Mouse (Mus musculus) lung, postnatal 0 days (tissue): ENCODE data around the gene Slc16a6. TPM values are rescaled to one million over a fixed set of nuclear protein-coding genes. Genes with fewer than 3 reads are reported as not detected.

ENCODE experiments used
- ATAC-seq: fragments of 200-750 bp; cut with Nextera tagmentation; 2 replicates; pipeline ENCODE4 v1.8.0; 2017; ENCODE audit warnings: moderate library complexity
- DNase-seq: peaks from one replicate; pipeline ENCODE4 v3.0.0-alpha.2; 2016; ENCODE audit warnings: low spot score
- H3K27ac ChIP-seq: fragments of 300-500 bp; sonication (generic); 2 replicates; pipeline ENCODE4 v1.5.1; 2014; ENCODE audit warnings: antibody characterized with exemption, mild to moderate bottlenecking, low read length, mixed read lengths
- H3K27me3 ChIP-seq: fragments of 300-500 bp; sonication (generic); replicated peaks from 2 replicates; pipeline ENCODE4 v1.6.1; 2014; ENCODE audit warnings: low read length, mixed read lengths; ENCODE audit not compliant: insufficient read depth
- H3K36me3 ChIP-seq: fragments of 300-500 bp; sonication (generic); 2 replicates; pipeline ENCODE4 v1.6.1; 2014; ENCODE audit warnings: low read length, mixed read lengths; ENCODE audit not compliant: insufficient read depth
- H3K4me1 ChIP-seq: fragments of 300-500 bp; sonication (generic); 2 replicates; pipeline ENCODE4 v1.6.1; 2014; ENCODE audit warnings: antibody characterized with exemption, low read depth, low read length, mixed read lengths; ENCODE audit not compliant: insufficient read depth
- H3K4me2 ChIP-seq: fragments of 300-500 bp; sonication (generic); replicated peaks from 2 replicates; pipeline ENCODE4 v1.6.1; 2014; ENCODE audit warnings: low read depth, mild to moderate bottlenecking, low read length, moderate library complexity, mixed read lengths
- H3K4me3 ChIP-seq: fragments of 300-500 bp; sonication (generic); 2 replicates; pipeline ENCODE4 v1.5.1; 2014; ENCODE audit warnings: low read depth, low read length
- H3K9ac ChIP-seq: fragments of 300-500 bp; sonication (generic); replicated peaks from 2 replicates; pipeline ENCODE4 v1.6.1; 2014; ENCODE audit warnings: low read depth, mild to moderate bottlenecking
- H3K9me3 ChIP-seq: fragments of 300-500 bp; sonication (generic); 2 replicates; pipeline ENCODE4 v1.6.1; 2016; ENCODE audit warnings: low read length, mixed read lengths
- CTCF ChIP-seq: IDR thresholded peaks from 2 replicates; pipeline ENCODE4 v1.5.1; 2016; ENCODE audit warnings: antibody characterized with exemption, mild to moderate bottlenecking
- EP300 ChIP-seq: IDR thresholded peaks from 2 replicates; pipeline ENCODE4 v1.6.1; 2016; ENCODE audit warnings: antibody characterized with exemption, mild to moderate bottlenecking, control low read depth
- WGBS: fragments of 180-500 bp; shearing (Covaris S2); extraction: QIAGEN DNeasy Blood & Tissue Kit; methylation state at CpG from one replicate; pipeline ENCODE4 v1.1.7; 2014; 5-methylcytosine and 5-hydroxymethylcytosine counted together
- polyA plus RNA-seq: library from polyadenylated mRNA; unstranded; fragments of >200 nt; fragmentation: Nextera tagmentation; extraction: Ambion mirVana; gene quantifications from 2 replicates; pipeline ENCODE4 v1.2.1, GENCODE M21; 2015

The Slc16a6 gene
- polyA plus RNA-seq, 1 experiment from 2014 or later = 2.3 TPM

DNA sequence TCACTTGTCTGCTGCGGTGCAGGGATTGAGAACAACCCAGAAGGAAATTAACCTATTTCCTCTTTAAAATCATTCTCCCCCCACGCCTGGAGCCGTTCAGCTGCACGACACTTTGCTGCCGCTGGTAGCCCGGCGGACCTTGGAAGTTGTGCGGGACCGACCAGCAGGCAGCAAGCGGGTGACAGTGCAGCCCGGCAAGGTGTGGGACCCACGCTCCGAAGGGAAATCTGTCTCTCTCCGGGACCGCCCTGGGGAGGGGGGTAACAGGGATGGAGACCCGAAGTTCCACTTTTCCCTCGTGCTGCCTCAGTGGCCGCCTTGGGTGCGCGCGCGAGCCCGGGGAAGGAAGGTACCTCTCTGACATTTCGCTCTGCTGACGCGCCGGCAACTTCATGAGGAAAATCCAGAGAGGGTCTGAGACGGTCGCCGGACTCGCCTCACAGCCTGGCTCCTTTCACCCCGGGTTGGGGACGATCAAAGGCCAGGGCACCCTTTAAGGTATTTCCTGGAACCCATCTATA is 1.2 kb downstream of the Slc16a6 start:
- peaks cover 8% of the 10 kb centered on the region; the same call in 1 of the 2 replicates for H3K27me3 ChIP-seq
- no peaks in the 10 kb centered on the region for H3K36me3 ChIP-seq
- peak overlapping the region; percentile 100 for H3K4me2 ChIP-seq
- peaks cover 4% of the 10 kb centered on the region; the same call in 1 of the 2 replicates for H3K4me1 ChIP-seq
- peak overlapping the region; percentile 19; the same call in 1 of the 2 replicates for H3K9ac ChIP-seq
- peak overlapping the region; percentile 71 for H3K4me3 ChIP-seq
- ATAC-seq (0 out of 2 replicates have a peak, but pooled peaks have one; percentile 13), DNase-seq (peak; percentile 52)
- H3K27ac ChIP-seq = 0 out of 2 replicates have a peak overlapping the region, but pooled peaks have one; percentile 27
- H3K9me3 ChIP-seq = no peaks in the 10 kb centered on the region
- WGBS = 1% methylated on average over 29 of the region's 33 CpGs
- TF ChIP-seq EP300 (no peak), CTCF (no peak; the same call in 1 of the 2 replicates)

DNA sequence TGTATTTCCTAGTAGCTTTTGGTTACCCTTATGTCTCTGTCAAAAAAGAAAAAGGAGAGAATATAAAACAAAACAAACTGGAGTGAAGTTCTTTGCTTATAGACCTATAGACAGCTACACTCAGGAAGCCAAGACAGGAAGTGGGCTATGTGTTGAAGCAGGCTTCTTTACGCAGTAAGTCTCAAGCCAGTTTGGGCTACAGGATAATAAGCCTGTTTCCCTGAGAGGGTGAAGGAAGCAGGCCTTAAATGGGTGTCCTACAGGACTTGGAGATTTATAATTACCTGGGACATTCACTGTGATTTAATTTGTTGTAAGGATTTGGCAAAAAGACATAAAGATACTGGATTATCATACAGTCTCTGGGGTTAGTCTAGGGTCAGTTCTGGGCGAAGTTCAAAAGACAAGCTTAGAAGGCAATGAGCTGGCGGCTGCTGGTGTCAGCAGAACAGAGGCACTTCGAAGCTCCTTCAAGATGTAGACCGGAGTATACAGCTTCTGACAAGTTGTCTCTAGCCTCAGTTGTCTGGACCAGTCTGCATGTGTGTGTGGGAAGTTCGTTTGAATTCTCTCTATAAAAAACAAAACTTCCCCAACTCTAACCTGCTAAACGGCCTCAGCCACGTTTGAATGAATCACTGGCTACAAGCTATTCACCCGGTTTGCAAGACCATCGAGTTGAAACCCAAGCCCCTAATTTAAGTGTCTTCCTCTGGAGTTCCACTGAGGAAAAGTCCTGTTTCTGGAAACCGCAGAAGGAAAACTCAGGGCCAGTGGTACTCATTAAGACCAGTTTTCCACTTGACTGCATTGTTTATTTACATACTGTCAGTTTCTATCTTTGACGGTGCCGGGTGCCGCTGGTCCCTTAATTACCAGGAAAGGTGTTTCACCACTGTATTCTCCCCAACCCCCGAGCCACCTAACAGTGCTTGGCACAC is 2.2 kb downstream of the Slc16a6 start:
- Histone ChIP-seq H3K36me3 (no peaks in the 10 kb centered on the region), H3K9me3 (no peaks in the 10 kb centered on the region), H3K9ac (no peak overlapping the region), H3K4me3 (0 out of 2 replicates have a peak overlapping the region, but pooled peaks have one; percentile 71), H3K27ac (no peak overlapping the region), H3K4me2 (no peak overlapping the region; the same call in 1 of the 2 replicates), H3K27me3 (peaks cover 8% of the 10 kb centered on the region; the same call in 1 of the 2 replicates), H3K4me1 (peaks cover 4% of the 10 kb centered on the region; the same call in 1 of the 2 replicates)
- ATAC-seq (no peak), DNase-seq (no peak)
- TF ChIP-seq CTCF (no peak), EP300 (no peak)
- WGBS = 38% methylated on average over 15 of the region's 15 CpGs

DNA sequence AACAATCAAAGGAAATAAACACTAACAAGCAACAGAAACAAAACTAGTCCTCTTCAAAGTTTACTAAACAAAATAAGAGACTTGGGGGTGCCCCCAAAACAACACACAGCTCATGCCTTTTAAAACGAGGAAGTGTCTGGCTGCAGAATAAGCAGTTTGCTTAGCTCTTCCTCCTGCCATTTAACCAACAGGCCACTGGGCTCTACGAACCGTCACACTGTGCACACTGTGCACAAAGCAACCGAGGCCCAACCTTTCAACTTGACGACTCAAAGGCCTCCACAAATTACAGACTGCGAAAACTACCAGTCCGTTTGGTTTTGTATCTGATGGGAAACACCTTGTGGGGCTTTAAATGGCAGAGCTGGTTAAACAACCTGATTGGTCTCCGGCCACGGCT is 3.2 kb downstream of the Slc16a6 start:
- TF ChIP-seq CTCF = no peak
- no peak for TF ChIP-seq EP300
- ATAC-seq (no peak), DNase-seq (no peak)
- no peak overlapping the region for H3K27ac ChIP-seq
- no peaks in the 10 kb centered on the region for H3K36me3 ChIP-seq
- H3K9ac ChIP-seq = no peak overlapping the region
- H3K9me3 ChIP-seq = no peaks in the 10 kb centered on the region
- no peak overlapping the region for H3K4me2 ChIP-seq
- H3K4me1 ChIP-seq = peaks cover 4% of the 10 kb centered on the region; the same call in 1 of the 2 replicates
- H3K27me3 ChIP-seq = peaks cover 8% of the 10 kb centered on the region; the same call in 1 of the 2 replicates
- WGBS = 69% methylated on average over 9 of the region's 9 CpGs
- H3K4me3 ChIP-seq = no peak overlapping the region

DNA sequence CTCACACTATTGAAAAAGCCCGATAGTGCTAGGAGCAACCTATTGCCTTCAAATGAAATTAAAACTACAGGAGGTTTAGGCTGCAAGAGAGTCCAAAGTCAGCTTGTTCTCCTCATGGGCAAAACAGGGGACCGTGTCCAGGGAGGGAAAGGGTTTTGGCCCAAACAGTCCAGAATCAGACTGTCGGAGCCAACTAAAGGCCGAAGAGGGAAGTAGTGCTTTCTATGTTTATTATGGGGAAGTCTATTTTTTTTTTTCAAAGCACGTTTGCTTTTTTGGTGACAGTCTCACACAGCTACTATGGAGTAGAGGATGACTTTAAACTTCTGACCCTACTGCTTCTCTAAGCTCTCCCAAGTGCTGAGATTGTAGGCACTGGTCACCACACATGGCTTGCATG is 5.3 kb downstream of the Slc16a6 start:
- Histone ChIP-seq H3K9ac (no peak overlapping the region), H3K36me3 (no peaks in the 10 kb centered on the region), H3K27ac (no peak overlapping the region), H3K4me2 (no peak overlapping the region), H3K9me3 (no peaks in the 10 kb centered on the region), H3K4me3 (no peak overlapping the region), H3K4me1 (peaks cover 4% of the 10 kb centered on the region; the same call in 1 of the 2 replicates), H3K27me3 (no peaks in the 10 kb centered on the region)
- ATAC-seq = no peak
- no peak for TF ChIP-seq EP300
- TF ChIP-seq CTCF = no peak
- DNase-seq = no peak
- 53% methylated on average over 5 of the region's 5 CpGs for WGBS

DNA sequence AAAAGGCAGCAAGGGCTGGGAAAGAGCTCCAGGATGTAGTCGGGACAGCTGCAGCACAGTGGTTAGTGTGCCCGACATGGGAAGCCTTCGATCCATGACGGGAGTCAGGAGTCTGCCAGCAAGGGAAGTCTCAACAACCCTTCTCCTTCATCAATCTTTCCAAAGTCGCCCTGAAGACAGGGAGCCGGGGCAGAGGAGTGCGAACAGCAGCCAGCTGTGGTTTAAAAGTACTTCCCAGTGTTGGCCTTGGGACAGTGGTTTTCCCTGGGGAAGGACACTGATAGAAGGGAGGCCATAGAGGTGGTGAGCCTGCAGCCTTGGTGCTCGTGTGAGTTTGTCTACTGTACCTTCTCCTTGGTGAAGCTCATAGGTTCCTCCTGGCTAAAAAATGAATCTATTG is 6.4 kb downstream of the Slc16a6 start:
- no peak overlapping the region for H3K9ac ChIP-seq
- no peaks in the 10 kb centered on the region for H3K36me3 ChIP-seq
- no peak overlapping the region for H3K4me2 ChIP-seq
- H3K4me3 ChIP-seq = no peak overlapping the region
- ATAC-seq = no peak
- DNase-seq = no peak
- H3K27me3 ChIP-seq = no peaks in the 10 kb centered on the region
- H3K4me1 ChIP-seq = no peaks in the 10 kb centered on the region; the same call in 1 of the 2 replicates
- no peaks in the 10 kb centered on the region for H3K9me3 ChIP-seq
- no peak overlapping the region for H3K27ac ChIP-seq
- TF ChIP-seq EP300 (no peak), CTCF (no peak)
- 44% methylated on average over 8 of the region's 8 CpGs for WGBS

DNA sequence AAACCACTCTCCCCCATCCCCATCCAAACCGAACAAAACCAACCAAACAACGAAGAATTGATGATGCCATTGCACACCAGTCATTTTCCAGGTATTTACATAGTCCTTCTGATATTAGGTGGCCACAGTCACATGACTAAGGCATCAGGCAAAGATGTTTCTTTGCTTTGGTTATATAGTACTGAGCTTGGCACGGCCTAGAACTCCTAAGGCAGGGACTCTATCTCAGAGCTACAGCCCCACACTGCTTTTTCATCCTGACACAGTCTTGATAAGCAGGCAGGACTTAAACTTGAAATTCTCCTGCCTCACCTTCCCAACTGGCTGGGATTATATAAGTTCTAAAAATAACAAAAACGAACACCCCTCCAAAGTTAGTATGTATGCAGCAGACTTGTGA is 8.3 kb downstream of the Slc16a6 start:
- no peak overlapping the region for H3K9ac ChIP-seq
- DNase-seq (no peak), ATAC-seq (no peak)
- H3K4me1 ChIP-seq = no peaks in the 10 kb centered on the region
- TF ChIP-seq EP300 (no peak), CTCF (no peak)
- no peak overlapping the region for H3K27ac ChIP-seq
- WGBS = 87% methylated on average over 4 of the region's 4 CpGs
- no peak overlapping the region for H3K4me3 ChIP-seq
- H3K9me3 ChIP-seq = no peaks in the 10 kb centered on the region
- H3K4me2 ChIP-seq = no peak overlapping the region
- no peaks in the 10 kb centered on the region for H3K36me3 ChIP-seq
- H3K27me3 ChIP-seq = no peaks in the 10 kb centered on the region
